Mouse (Mus musculus): Measurements from ENCODE around the gene Kif27. TPM values are rescaled to one million over a fixed set of nuclear protein-coding genes. Genes with fewer than 3 reads are reported as not detected.

Kif27 gene
- polyA plus RNA-seq, 1 experiment from 2014 or later, result 0.77 TPM

DNA sequence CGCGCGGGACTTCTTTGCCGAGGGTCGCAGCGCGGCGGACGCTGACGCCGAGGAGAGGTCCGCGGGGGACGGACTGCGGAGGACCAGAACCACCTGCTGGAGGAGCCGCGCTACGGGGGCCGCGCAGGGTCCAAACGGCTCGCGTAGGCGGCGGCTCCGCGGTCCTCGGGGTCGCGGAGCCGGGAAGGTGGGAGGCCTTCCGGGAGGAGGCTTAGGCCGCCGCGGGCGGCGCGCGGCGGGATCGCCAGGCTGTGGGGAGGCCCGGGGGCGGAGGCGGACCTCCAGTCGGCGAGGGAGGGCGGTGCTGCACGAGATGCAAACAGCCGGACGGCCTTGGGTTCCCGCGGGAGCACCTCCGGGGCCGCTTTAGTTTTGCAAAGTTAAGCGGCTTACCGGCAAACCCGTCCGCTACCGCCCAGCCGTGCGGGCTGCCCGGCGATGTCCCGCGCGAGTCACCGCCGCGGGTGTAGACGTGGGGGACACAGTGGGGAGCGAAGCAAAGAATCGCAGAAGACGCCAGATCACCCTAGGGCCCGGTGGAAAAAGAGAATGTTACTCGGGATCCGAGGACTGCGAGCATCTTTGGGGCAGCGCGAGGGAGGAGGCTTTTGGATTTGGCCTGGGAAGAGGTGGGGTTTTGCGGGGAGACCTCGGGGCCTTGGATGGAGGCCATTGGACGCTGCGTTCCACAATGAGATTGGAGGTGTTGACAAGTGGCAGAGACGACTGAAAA, 84.5 kb downstream of the Kif27 start:
- Histone ChIP-seq H3K27me3 (0 out of 2 replicates have a peak, but pooled peaks cover 6% of the 10 kb centered on the region), H3K9me3 (replicated peaks) (no peaks in the 10 kb centered on the region), H3K27ac (peak overlapping the region; percentile 83), H3K36me3 (no peaks in the 10 kb centered on the region), H3K9ac (peak overlapping the region; percentile 89), H3K4me1 (peaks cover 20% of the 10 kb centered on the region), H3K4me2 (peak overlapping the region; percentile 89), H3K4me3 (replicated peaks) (peak overlapping the region; percentile 95)
- ATAC-seq (replicated peaks; ENCODE audit: low FRiP score), result peak; percentile 89
- under 1% methylated on average over 83 of the region's 84 CpGs for WGBS

DNA sequence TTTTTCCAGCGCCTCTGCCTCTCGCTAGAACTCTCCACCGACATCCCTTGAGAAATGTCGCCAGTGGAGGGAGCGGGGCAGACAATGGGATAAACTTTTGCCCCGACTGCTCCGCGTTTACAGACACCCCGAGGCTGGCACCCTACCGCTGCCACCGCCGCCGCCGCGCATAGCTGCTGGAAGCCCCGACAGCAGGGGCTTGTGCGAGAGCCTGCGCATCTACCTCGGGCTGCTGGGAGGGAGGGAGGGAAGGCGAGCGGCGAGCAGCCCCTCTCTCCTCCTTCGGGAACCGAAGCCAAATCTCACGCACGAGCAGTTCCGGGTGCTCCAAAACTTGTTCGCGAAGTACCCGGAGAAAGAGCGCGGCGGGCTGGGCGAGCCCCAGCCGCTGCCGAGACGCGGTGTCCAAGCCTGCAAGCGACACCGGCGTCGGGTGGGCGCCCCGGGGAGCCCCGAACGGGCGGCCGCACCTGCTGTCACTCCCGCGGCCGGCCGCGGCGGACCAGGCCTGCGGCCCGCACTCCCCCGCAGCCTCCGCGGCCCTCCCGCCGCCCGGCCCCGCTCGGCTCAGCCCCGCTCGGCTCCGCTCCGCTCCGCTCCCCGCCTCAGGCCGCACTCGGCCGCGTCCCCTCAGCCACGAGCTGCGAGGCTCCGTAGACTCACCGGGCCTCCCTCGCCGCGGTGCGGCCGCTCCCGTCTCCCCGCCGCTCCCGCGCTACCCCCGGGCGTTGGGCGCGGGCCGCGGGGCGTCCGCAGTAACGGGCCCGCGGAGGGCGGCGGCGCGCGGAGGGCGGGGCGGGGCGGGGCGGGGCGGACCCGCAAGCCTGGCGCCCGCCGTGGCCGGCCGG, 85.3 kb downstream of the Kif27 start:
- peak; percentile 79 for ATAC-seq (replicated peaks; ENCODE audit: low FRiP score)

DNA sequence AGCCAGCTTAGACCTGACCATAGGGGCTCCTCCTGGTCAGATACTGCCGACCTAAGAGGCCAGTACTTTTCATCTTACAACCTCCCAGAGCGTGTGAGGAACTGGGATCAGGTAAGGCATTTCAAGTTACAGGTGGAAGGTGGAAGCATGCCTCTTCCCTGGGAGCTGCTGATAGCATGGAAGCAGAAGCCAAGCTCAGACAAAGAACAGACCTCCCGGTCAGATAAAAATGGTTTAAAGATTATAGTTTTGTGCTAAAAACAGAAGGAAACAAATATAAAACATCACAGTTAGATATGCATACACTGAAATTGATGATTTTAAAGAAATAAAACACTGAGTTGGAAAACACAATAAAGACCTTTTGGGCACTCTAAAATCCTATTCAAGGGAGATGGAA, 92.1 kb downstream of the Kif27 start:
- Histone ChIP-seq H3K4me1 (no peaks in the 10 kb centered on the region), H3K36me3 (peaks cover 13% of the 10 kb centered on the region), H3K9me3 (replicated peaks) (no peaks in the 10 kb centered on the region), H3K4me3 (replicated peaks) (no peak overlapping the region), H3K27ac (no peak overlapping the region), H3K9ac (no peak overlapping the region), H3K27me3 (no peaks in the 10 kb centered on the region), H3K4me2 (no peak overlapping the region)
- 72% methylated on average over 3 of the region's 3 CpGs for WGBS
- ATAC-seq (replicated peaks; ENCODE audit: low FRiP score), result no peak

More for the DNA sequence above, 85.3 kb downstream of the Kif27 start:
- Histone ChIP-seq H3K4me1 (peaks cover 20% of the 10 kb centered on the region), H3K27ac (peak overlapping the region; percentile 83), H3K36me3 (no peaks in the 10 kb centered on the region), H3K9me3 (replicated peaks) (no peaks in the 10 kb centered on the region), H3K9ac (peak overlapping the region; percentile 89), H3K4me3 (replicated peaks) (peak overlapping the region; percentile 95), H3K4me2 (peak overlapping the region; percentile 89), H3K27me3 (0 out of 2 replicates have a peak, but pooled peaks cover 6% of the 10 kb centered on the region)
- under 1% methylated on average over 113 of the region's 115 CpGs for WGBS

DNA sequence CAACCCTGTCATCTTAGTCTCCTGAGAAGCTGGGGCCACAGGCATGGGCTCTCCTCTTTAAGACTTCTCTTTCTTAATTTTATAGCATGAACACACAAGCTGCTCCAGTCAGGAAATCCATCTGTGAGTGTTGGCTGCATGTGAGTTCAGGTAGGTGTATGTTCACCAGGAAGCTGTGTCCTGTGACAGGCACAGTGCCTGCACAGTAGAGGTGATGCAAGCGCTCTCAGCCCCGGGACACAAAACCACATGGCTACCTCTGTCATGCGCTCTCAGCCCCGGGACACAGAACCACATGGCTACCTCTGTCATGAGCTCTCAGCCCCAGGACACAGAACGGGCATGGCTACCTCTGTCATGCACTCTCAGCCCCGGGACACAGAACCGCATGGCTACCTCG, 95.4 kb downstream of the Kif27 start:
- 91% methylated on average over 8 of the region's 8 CpGs for WGBS
- H3K9me3 ChIP-seq (replicated peaks), result no peaks in the 10 kb centered on the region
- H3K4me1 ChIP-seq, result no peaks in the 10 kb centered on the region
- H3K4me2 ChIP-seq, result no peak overlapping the region
- no peak for ATAC-seq (replicated peaks; ENCODE audit: low FRiP score)
- H3K27me3 ChIP-seq, result no peaks in the 10 kb centered on the region
- no peak overlapping the region for H3K4me3 ChIP-seq (replicated peaks)
- no peak overlapping the region for H3K9ac ChIP-seq
- peaks cover 25% of the 10 kb centered on the region for H3K36me3 ChIP-seq
- no peak overlapping the region for H3K27ac ChIP-seq

DNA sequence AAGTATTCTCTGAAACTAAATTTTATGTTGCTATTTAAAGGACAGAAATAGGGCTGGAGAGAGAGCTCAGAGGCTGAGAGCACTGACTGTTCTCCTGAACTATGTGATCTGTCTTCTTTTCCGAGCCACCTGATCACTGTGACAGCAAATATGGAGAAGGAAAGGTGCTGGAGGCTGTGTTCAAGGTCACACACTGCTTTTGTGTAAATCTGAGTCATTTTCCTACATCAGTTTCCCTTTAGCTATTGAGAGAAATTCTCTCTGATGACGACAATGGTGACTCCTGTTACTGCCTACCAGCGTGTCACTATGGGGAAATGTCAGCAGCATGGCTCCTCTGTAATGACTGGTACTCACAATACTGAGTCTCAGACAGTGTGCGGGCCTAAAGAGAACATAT, 97.2 kb downstream of the Kif27 start:
- Histone ChIP-seq H3K9ac (no peak overlapping the region), H3K9me3 (replicated peaks) (no peaks in the 10 kb centered on the region), H3K4me1 (no peaks in the 10 kb centered on the region), H3K27ac (no peak overlapping the region), H3K4me3 (replicated peaks) (no peak overlapping the region), H3K36me3 (peaks cover 33% of the 10 kb centered on the region), H3K4me2 (no peak overlapping the region), H3K27me3 (no peaks in the 10 kb centered on the region)
- ATAC-seq (replicated peaks; ENCODE audit: low FRiP score), result no peak
- WGBS, result 87% methylated on average over 4 of the region's 4 CpGs

DNA sequence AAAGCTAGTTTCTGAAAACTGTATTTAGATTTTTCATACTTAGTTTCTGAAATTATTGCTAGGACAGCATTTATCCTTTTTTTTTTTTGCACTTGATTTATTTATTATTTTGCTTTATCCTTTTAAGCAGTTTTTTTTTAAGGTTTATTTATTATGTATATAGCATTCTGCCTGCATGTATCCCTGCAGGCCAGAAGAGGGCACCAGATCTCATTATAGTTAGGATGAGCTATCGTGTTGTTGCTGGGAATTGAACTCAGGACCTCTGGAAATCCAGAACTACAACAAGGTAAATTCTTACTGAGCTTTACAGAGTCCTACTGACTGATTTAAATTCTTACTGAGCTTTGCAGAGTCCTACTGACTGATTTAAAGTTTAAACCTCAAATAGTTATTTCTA, 105.7 kb downstream of the Kif27 start:
- Histone ChIP-seq H3K4me3 (replicated peaks) (no peak overlapping the region), H3K27ac (no peak overlapping the region), H3K9me3 (replicated peaks) (no peaks in the 10 kb centered on the region), H3K27me3 (no peaks in the 10 kb centered on the region), H3K36me3 (peaks cover 53% of the 10 kb centered on the region), H3K9ac (no peak overlapping the region), H3K4me1 (no peaks in the 10 kb centered on the region), H3K4me2 (no peak overlapping the region)
- no peak for ATAC-seq (replicated peaks; ENCODE audit: low FRiP score)
- 94% methylated on average over 1 of the region's 1 CpGs for WGBS

DNA sequence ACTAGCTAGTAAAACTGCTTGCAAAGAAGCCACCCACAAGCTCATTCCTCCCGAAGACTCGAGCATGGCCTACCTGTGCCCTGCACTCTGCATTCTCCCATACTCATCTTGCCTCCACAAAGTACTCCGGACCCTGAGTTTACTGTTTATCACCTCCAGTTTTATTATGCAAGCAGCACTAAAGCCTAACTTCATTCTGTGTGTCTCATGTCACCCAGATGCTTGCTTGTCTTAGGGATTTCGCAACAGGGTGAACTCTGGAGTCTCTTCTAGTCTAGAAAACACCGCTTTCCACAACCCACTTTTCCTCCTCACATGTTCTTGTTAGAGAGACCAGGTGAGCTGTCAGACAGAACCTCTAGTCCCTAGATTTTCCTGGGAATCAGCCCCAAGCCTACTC, 110.0 kb downstream of the Kif27 start:
- ATAC-seq (replicated peaks; ENCODE audit: low FRiP score), result no peak
- H3K4me3 ChIP-seq (replicated peaks), result no peak overlapping the region
- no peak overlapping the region for H3K4me2 ChIP-seq

More for the DNA sequence above, 110.0 kb downstream of the Kif27 start:
- Histone ChIP-seq H3K27me3 (no peaks in the 10 kb centered on the region), H3K4me1 (no peaks in the 10 kb centered on the region), H3K27ac (no peak overlapping the region), H3K36me3 (peaks cover 46% of the 10 kb centered on the region), H3K9ac (no peak overlapping the region), H3K9me3 (replicated peaks) (no peaks in the 10 kb centered on the region)
- WGBS, result 86% methylated on average over 5 of the region's 5 CpGs

MicroRNAs within 50 kb of the gene (microRNA counts, 519-probe panel; counts per million panel counts)
- microRNA mmu-miR-7a, result 2,829 counts per million, percentile 71 among the panel's probes with 10 or more counts

Small RNAs within 50 kb of the gene (microRNA-seq; reads per million reads assigned to microRNA genes)
- gene Mir6369 (not detected), gene Mir7-1 (64.0 reads per million, percentile 53 among the genes with 10 or more reads in this experiment)

Other genes with a start within 250 kb of the Kif27 start
- 6.5 and 7.2 TPM in 2 replicates for gene Klhl3, start 245.5 kb downstream of the Kif27 start, polyA plus RNA-seq (2015; fragmentation: Nextera tagmentation; extraction: Ambion mirVana)
- gene Hnrnpa0, start 230.6 kb downstream of the Kif27 start, polyA plus RNA-seq (2015; fragmentation: Nextera tagmentation; extraction: Ambion mirVana), result 38.6 and 41.5 TPM in 2 replicates
- gene Idnk, start 201.5 kb downstream of the Kif27 start, polyA plus RNA-seq (2015; fragmentation: Nextera tagmentation; extraction: Ambion mirVana), result 37.2 and 39.4 TPM in 2 replicates
- 107 and 112 TPM in 2 replicates for gene Ubqln1, start 143.5 kb downstream of the Kif27 start, polyA plus RNA-seq (2015; fragmentation: Nextera tagmentation; extraction: Ambion mirVana)
- gene Gkap1, start 83.4 kb downstream of the Kif27 start, polyA plus RNA-seq (2015; fragmentation: Nextera tagmentation; extraction: Ambion mirVana), result 28.3 and 29.9 TPM in 2 replicates
- 28.9 and 29.5 TPM in 2 replicates for gene 2210016F16Rik, start 26.1 kb upstream of the Kif27 start, polyA plus RNA-seq (2015; fragmentation: Nextera tagmentation; extraction: Ambion mirVana)
- gene Rmi1, start 43.1 kb upstream of the Kif27 start, polyA plus RNA-seq (2015; fragmentation: Nextera tagmentation; extraction: Ambion mirVana), result 26.2 and 27.3 TPM in 2 replicates
- gene Hnrnpk, start 44.2 kb upstream of the Kif27 start, polyA plus RNA-seq (2015; fragmentation: Nextera tagmentation; extraction: Ambion mirVana), result 1,666 and 1,742 TPM in 2 replicates

Measured in kidney, embryonic 15.5 days (tissue).